Mouse (Mus musculus): ENCODE results near the gene Ahnak2.
"Not testable (repeated sequence)": the region's sequence is repeated elsewhere in the genome, so short reads cannot be mapped to it uniquely, and the experiment has no call there.

Ahnak2 gene

GRCm38 (mm10) chr12:112820401-112820999, 18.0 kb upstream of the Ahnak2 start:
- DNase-seq, result no peak

DNA sequence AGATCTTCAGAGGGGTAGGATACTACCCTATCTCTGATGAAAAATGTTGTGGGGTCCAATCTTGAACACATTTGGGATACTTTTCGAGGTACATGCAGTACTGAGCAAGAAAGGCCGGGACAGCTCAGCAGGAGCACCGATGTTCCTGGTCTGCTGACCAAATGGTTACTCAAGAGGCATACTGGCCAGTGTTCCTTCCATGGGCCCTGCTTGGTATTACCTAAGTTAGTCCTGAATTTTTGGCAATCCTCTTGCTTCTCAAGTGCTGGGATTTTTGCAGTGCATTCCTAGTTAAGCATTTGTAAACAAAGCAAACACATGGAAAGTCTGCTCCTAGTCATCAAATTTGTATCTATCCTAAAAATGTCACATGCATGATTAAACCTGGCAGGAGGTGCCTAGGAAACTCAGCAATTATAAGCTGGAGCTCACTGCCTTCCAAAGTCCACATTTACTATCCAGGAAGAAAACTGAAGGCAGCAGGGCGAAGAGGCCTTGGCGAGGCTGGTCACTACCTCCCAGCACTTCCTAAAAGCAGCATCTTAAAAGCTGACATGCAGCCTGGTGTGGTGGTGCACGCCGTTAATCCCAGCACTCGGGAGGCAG, 16.7 kb upstream of the Ahnak2 start:
- DNase-seq, result no peak

DNA sequence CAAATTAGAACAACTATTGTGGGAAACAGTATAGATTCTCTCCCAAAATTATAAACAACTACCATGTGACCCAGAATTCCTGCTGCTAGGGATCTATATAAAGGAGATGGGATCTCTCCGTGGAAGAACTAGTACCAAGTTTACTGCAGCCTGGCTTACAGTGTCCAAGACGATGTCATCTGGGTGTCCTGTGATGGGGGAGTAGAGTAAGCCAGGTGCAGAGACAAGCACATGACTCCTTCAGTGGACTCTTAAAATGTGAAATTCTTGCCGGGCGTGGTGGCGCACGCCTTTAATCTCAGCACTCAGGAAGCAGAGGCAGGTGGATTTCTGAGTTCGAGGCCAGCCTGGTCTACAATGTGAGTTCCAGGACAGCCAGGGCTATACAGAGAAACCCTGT, 14.4 kb upstream of the Ahnak2 start:
- DNase-seq, result not testable (repeated sequence)

- peak; percentile 70 for DNase-seq
Observed at GRCm38 (mm10) chr12:112816294-112816693, 13.8 kb upstream of the Ahnak2 start.

DNA sequence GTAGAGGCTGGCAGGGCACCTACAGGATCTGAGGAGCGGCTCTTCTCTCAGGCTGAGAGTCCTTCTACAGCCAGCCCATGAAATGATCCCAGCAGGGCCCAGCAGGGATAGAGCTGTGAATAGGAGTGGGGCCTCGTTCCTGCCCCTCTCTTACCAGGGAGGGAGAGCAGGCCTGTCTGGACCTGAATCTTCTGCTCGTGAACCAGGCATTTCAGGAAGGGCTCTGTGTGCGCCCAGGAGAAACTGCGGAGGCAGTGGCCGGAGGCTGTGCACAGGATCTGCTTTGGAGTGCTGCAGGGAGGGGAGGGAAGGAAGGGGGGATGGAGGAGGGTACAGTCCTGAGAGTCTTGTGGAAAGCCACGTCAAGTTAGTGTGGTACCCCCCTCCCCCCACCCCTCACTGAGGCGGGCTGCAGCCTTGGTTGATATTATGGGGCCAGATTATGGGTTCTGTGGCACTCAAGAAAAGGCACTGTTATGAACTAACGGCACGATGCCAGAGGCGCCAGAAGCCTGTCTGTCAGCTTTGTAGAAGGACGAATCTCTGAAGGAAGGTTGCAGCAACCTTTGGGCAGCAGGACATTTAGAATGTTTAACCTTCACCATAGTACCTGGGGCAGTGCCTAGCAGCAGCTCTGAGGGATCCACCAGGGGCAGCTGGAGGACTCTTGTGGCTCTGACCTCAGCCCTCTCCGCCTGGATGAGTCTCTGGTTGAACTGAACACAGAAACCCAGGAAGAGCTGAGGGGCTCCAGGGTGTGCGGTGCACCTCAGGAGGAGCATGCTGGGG, 12.4 kb upstream of the Ahnak2 start:
- peak; percentile 49 for DNase-seq

DNA sequence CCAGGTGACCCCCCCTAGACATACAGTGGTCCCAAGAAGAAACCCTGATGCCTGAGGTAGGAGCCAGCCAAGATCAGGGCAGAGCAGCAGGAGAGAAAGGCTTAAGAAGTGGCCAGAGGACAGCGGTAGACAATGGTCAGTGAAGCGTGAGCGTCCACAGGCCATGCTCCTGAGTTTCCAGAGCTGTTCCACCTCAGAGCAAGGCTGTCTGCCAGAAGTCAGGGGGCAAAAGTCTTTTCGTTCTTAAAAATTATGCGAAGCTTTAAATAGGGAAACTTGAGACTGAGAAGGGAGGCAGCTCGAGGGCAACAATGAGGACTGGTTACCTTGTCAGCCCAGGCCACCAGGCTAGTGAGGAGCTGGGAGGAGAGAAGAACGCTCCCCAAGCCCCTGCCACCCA, 10.9 kb upstream of the Ahnak2 start:
- peak; percentile 69 for DNase-seq

DNA sequence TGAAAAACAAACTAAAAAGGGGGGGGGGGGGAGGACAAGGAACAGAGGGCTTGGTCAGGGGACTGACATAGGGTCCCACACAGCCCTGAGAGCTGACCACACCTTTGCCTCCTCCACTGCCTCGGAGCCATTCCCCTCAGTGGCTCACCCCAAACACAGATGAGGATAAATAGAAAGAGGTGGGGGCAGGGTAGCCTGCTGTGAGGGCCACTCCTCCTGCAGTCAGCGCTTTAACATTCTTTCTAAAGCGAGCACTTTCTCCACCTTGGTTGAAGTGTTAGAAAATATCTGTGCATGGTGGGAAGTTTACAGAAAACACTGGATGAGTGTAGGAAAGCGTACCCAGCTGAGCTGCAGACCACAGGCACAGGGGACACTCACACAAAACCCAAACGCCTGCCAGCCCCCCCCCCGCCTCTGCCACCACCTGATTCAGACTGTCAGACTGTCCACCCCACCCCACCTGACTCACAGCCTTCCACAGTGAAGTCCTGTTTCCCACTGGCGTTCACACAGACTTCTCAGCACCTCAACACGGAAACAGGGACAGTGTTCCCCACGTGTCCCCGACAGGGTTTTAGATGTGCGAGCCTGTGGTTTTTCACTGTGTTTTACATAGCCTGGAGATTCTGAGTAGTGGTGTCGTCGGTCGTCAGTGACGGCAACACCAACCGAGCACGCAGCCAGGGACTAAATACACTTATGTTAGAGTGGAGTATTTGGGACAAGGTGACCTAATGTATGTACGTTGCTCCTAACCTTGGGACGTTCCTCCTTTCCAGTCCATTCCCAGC, 7.8 kb upstream of the Ahnak2 start:
- DNase-seq, result no peak

DNA sequence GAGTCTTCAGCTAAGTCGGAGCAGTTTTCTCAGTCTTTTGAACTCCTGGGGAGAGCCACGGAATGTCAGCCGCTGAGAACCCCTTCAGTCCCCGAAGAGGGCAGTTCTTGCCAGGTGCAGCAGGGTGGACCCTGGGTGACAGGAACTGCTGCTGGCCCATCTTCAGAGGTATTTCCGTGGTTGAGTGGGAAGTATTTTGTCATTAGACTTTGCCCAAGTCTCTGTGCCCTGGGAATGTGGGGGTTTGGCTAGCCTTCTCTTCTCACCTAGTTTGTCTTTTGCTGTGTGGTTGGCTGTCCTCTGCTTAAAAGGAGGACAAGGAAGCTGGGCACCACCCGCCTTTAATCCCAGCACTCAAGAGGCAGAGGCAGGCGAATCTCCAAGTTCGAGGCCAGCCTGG, 7.2 kb upstream of the Ahnak2 start:
- DNase-seq, result no peak

DNA sequence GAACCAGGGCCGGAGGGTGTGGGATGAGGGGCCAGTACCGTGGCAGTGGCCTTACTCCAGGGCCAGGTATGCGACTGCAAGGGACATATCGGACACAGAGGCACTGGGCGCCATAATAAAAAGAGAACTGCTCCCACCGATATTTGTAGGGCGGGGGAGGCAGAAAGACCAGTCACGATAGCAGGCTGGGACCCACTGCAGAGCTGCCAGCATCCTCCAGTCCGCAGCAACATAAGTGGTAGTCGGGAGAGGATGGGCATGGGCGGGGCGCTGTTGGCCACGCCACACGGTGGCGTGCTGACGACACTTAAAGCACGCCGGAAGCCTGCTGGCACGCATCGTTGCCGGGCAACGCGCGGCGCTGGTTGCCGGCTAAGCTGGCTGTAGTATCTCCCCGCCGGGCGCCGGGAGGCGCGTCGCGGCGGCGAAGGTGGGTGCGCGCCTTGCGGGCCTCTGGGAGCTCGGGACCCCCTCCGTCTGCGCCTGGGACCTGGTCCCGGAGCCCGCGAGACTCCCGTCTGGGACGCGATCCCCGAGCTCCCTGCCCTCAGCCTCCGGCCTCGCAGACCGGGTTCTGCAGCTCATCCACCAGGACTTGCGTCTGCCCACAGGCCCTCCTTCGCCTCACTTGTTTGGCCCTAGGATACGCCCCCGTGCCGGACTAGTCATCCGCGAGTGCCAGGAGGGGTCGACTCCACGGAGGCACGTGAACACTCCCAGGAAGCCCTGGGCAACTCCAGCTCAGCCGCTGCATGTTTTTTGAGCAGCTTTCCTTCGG, 6.3 kb upstream of the Ahnak2 start, which contains the start of gene Clba1:
Gene Clba1 (plus strand): TSS at position 351 of the 778 bp plus-strand sequence.
- DNase-seq, result peak; percentile 94

DNA sequence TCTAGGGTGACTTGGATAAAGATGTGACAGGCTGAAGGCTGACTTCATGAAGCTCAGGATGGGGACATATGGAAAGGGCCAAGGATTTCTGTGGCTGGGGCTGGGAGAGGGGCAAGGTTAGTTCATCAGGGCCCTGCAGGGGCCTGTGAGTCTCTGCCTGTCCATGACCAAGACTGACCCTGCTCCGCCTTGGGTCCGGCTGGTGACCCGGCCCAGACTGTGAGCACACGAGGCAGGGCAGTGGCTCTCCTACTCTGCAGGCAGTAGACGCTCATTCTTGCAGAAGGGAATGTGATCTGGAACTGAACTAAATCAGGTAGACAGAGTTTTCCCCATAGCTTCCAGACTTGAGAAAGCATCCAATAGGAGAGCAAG, 5.7 kb upstream of the Ahnak2 start:
- DNase-seq, result no peak

DNA sequence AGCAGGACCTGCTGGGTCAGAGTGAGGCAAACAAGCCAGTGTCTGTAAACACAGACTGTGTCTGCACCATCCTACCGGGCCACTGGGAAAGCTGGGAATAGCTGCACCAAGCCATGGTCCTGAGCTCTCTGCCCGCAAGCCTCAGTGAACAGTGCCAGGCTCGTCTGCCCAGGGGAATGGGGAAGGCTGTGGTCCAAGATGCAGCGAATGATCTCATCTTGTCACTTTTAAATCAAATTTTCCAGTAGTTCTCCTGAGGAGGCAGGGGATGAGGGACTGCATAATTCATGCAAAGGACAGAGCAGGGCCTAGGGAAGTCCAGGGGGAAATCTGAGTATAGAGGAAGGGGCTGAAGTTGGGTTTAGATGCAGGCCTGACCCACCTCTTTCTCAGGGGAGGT, 5.3 kb upstream of the Ahnak2 start:
- DNase-seq, result no peak

DNA sequence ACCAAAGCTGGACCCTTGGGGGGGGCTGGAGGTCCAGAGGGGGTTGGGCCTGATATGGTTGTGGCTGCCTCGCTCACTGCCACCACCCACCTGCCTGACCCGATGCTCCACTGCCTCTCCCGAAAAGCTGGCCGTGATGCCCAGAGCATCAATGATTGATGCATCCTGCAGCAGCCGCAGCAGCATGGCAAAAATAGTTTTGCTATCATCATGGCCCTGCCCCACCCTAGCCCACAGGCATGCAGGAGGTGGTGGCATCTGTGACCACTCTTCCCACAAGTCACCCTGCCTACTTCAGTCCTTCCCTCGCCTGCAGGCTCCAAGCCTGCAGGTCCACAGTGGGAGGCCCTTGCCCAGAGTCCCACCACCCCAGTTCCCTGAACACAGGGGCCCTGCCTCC, 3.6 kb upstream of the Ahnak2 start:
- DNase-seq, result no peak

- DNase-seq, result no peak
Observed at GRCm38 (mm10) chr12:112804046-112804445, 1.6 kb upstream of the Ahnak2 start.

DNA sequence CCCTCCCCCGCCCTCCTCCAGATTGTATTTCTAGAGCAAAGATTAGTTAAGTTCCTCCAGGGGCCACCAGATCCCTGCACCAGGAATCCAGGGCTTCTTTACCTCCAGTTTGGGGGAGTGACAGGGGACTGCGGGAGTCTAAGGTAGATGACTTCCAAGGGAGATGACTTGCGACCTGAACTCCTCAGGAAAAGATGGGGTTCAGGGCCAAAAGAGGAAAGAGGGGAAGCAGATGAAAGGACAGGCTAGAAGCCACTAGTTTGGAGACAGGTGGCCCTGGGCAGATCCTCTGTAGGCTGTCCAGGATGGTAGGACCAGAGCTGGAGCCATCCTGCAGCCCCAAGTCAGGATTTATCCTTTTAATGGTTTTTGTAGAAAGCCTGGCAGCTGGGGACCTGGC, 460 bp upstream of the Ahnak2 start:
- no peak for DNase-seq

DNA sequence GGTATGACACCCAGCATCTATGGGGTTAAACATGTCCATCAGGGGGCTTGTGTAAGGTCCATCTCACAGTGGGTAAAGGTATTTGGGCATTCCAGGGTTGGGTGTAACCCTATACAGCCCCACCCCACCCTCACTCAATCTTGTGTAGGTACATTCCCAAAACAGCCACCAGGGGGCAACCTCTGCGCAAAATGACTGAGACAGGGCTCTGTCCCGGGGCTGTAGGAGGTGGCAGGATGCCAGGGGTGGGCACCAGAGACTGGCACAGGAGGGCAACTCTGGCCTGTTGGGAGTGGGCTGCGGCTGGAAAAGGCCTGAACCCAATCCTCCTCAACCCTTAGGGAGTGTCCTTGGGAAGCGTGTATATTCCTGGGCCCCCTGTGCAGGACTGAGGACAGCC, 2.0 kb downstream of the Ahnak2 start:
- peak; percentile 78 for DNase-seq

GRCm38 (mm10) chr12:112799237-112799970, 3.1 kb downstream of the Ahnak2 start:
- no peak for DNase-seq

DNA sequence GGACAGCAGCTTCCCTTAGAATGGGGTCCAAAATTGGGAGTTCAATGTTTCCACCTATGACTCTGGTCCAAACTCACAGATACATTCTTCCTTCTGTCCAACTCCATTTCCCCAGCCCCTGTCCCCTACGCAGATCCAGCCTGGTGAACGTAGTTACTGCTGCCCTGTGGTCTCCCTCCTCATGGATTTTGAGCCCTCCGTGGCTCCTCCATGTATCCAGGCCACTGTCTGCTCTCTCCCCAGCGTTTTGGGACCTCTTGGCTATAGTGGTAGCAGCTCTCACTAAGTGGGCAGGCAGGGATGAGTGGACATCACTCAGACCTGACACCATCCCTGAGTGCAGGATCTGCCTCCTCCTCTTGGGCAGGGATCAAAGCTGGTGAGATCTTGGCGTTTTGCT, 3.7 kb downstream of the Ahnak2 start:
- DNase-seq, result no peak

GRCm38 (mm10) chr12:112798332-112798681, 4.2 kb downstream of the Ahnak2 start:
- DNase-seq, result no peak

- no peak for DNase-seq
Observed at GRCm38 (mm10) chr12:112797672-112798331, 4.7 kb downstream of the Ahnak2 start.

DNA sequence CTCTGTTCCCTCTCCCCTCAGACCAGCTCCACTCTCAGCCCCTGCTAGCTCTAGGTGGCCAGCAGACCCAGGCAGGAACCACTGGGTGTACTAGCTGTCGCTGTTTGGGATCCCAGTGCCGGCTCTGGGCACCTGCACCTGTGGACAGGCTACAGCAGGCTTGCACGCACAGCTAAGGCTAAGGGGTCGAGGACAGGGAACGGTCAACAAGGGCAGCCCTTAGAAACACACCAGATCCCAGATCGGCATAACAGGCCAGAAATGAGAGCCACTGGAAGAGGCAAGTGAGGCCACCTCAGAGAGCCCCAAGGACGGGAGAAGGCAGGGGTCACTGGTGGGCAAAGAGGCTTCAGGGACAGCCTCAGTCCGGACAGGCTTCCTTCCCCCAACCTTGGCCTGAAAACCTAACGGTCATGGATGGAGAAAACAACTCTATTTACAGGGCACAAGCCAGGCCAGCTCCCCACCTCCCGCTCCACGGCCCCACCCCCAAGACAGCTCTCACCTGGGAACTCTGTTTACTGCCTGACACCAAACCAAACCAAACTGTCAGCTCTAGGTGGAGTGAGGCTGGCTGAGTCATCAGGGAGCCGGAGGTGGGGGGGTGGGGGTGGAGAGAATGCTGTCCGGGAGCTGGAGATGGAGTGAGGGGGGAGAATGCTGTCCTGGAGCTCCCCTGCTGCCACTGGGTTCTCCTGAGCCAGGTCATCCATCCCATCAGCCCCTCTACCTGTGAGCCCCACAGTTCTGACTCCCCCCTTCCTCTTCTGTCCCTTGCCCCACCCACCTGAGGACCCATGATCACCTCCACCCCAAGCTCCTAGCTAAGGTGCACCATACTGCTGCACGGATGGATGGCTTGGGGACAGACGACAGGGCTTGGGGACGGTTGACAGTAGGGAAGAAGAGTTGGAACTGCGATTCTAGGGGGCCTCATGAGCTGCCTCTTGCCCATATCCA, 5.6 kb downstream of the Ahnak2 start:
- DNase-seq, result no peak

Measured in kidney, adult 18-20 months (tissue).